Mouse (Mus musculus) G1E (cell line): Measurements from ENCODE around the gene Adcy2. TPM values are rescaled to one million over a fixed set of nuclear protein-coding genes. Genes with fewer than 3 reads are reported as not detected.

Experiments
- ATAC-seq: 2 replicates; pipeline ENCODE4 v1.8.0; 2016; ENCODE audit warnings: mild to moderate bottlenecking; ENCODE audit not compliant: insufficient number of reproducible peaks, poor library complexity, low FRiP score, severe bottlenecking; ENCODE audit errors: extremely low read depth
- DNase-seq: peaks from one replicate; pipeline ENCODE4 v3.0.0; 2012; ENCODE audit warnings: low spot score
- H3K27me3 ChIP-seq: 2 replicates; pipeline ENCODE4 v1.6.1; 2012; ENCODE audit warnings: mild to moderate bottlenecking, low read length, inconsistent platforms; ENCODE audit not compliant: insufficient read depth
- H3K36me3 ChIP-seq: replicated peaks from 2 replicates; pipeline ENCODE3; 2012; ENCODE audit warnings: mild to moderate bottlenecking, inconsistent platforms
- H3K4me1 ChIP-seq: 2 replicates; pipeline ENCODE4 v1.6.1; 2012; ENCODE audit warnings: low read depth, low read length, inconsistent platforms, mixed read lengths; ENCODE audit not compliant: insufficient read depth
- H3K4me3 ChIP-seq: 2 replicates; pipeline ENCODE4 v1.5.1; 2012; ENCODE audit warnings: low read depth, mild to moderate bottlenecking, inconsistent platforms, low read length, moderate library complexity, mixed read lengths
- H3K9me3 ChIP-seq: replicated peaks from 2 replicates; pipeline ENCODE4 v1.6.1; 2012; ENCODE audit warnings: inconsistent platforms
- CTCF ChIP-seq: IDR thresholded peaks from 2 replicates; pipeline ENCODE4 v1.5.1; 2012; ENCODE audit warnings: low read depth, low read length, inconsistent platforms, mixed read lengths
- GATA1 ChIP-seq: IDR thresholded peaks from 2 replicates; pipeline ENCODE4 v1.6.1; 2012; ENCODE audit warnings: borderline replicate concordance, low read length, inconsistent platforms, mixed read lengths
- GATA2 ChIP-seq: IDR thresholded peaks from 2 replicates; pipeline ENCODE4 v1.6.1; 2012; ENCODE audit warnings: low read depth, low read length, inconsistent platforms, borderline replicate concordance
- POLR2AphosphoS5 ChIP-seq: IDR thresholded peaks from 2 replicates; pipeline ENCODE4 v1.6.1; 2012; ENCODE audit warnings: low read depth, low read length, inconsistent platforms; ENCODE audit not compliant: insufficient replicate concordance
- TAL1 ChIP-seq: conservative IDR thresholded peaks from 2 replicates; pipeline ENCODE4 v1.6.1; 2012; ENCODE audit warnings: low read depth, low read length, inconsistent platforms, mixed read lengths
- polyA plus RNA-seq: library from polyadenylated mRNA; stranded (reverse); fragments of >175 nt; gene quantifications from 2 replicates; pipeline ENCODE4 v1.2.3, GENCODE M21; 2012
- total RNA-seq, 2 experiments: library from RNA; stranded (forward) in 1 of 2; stranded (reverse) in 1 of 2; fragments of 200-1000 nt in 1 of 2; fragments of >200 nt in 1 of 2; fragmentation: Nextera tagmentation in 1 of 2; gene quantifications; 2 replicates each; pipeline ENCODE4 v1.2.3; 2014 to 2017

Adcy2 gene
- total and polyA plus RNA-seq, 3 experiments, result 0.05 TPM; not detected in 2

- TF ChIP-seq GATA2, result no peak
- TF ChIP-seq POLR2AphosphoS5, result no peak
- no peak for TF ChIP-seq CTCF
- Histone ChIP-seq H3K4me3 (no peak overlapping the region), H3K9me3 (peaks cover 38% of the 10 kb centered on the region), H3K4me1 (no peaks in the 10 kb centered on the region), H3K27me3 (no peaks in the 10 kb centered on the region), H3K36me3 (no peaks in the 10 kb centered on the region)
- ATAC-seq (no peak), DNase-seq (no peak)
Measured at GRCm38 (mm10) chr13:68985789-68986188, 13.6 kb downstream of the Adcy2 start.

GRCm38 (mm10) chr13:68984000-68984399 lies 15.3 kb downstream of the Adcy2 start:
- H3K36me3 ChIP-seq, result no peaks in the 10 kb centered on the region
- no peaks in the 10 kb centered on the region for H3K27me3 ChIP-seq
- no peaks in the 10 kb centered on the region for H3K4me1 ChIP-seq
- DNase-seq (no peak), ATAC-seq (no peak)
- no peak overlapping the region for H3K4me3 ChIP-seq
- TF ChIP-seq GATA1 (no peak), TAL1 (no peak), POLR2AphosphoS5 (no peak), CTCF (no peak), GATA2 (no peak)
- H3K9me3 ChIP-seq, result peaks cover 35% of the 10 kb centered on the region

GRCm38 (mm10) chr13:68981048-68981447 lies 18.3 kb downstream of the Adcy2 start:
- no peak for TF ChIP-seq GATA2
- no peak for TF ChIP-seq CTCF
- no peak for TF ChIP-seq POLR2AphosphoS5
- TF ChIP-seq TAL1, result no peak
- TF ChIP-seq GATA1, result no peak
- ATAC-seq (no peak), DNase-seq (no peak)
- Histone ChIP-seq H3K36me3 (no peaks in the 10 kb centered on the region), H3K9me3 (peaks cover 36% of the 10 kb centered on the region), H3K27me3 (no peaks in the 10 kb centered on the region), H3K4me3 (no peak overlapping the region), H3K4me1 (no peaks in the 10 kb centered on the region)

- DNase-seq (no peak), ATAC-seq (no peak)
- Histone ChIP-seq H3K9me3 (peaks cover 56% of the 10 kb centered on the region), H3K36me3 (no peaks in the 10 kb centered on the region), H3K4me3 (no peak overlapping the region), H3K4me1 (no peaks in the 10 kb centered on the region), H3K27me3 (no peaks in the 10 kb centered on the region)
- TF ChIP-seq CTCF, result no peak
- no peak for TF ChIP-seq TAL1
- no peak for TF ChIP-seq GATA2
- no peak for TF ChIP-seq GATA1
- TF ChIP-seq POLR2AphosphoS5, result no peak
Measured at GRCm38 (mm10) chr13:68973143-68973542, 26.2 kb downstream of the Adcy2 start.

- TF ChIP-seq TAL1 (no peak), GATA2 (no peak), POLR2AphosphoS5 (no peak), CTCF (no peak), GATA1 (no peak)
- ATAC-seq, result no peak
- no peaks in the 10 kb centered on the region for H3K36me3 ChIP-seq
- no peaks in the 10 kb centered on the region for H3K4me1 ChIP-seq
- H3K27me3 ChIP-seq, result no peaks in the 10 kb centered on the region
- no peak overlapping the region for H3K4me3 ChIP-seq
- no peak for DNase-seq
- H3K9me3 ChIP-seq, result peaks cover 18% of the 10 kb centered on the region
Measured at GRCm38 (mm10) chr13:68961580-68961979, 37.8 kb downstream of the Adcy2 start.

- Histone ChIP-seq H3K4me3 (no peak overlapping the region), H3K36me3 (no peaks in the 10 kb centered on the region), H3K9me3 (peaks cover 20% of the 10 kb centered on the region), H3K4me1 (no peaks in the 10 kb centered on the region), H3K27me3 (no peaks in the 10 kb centered on the region)
- ATAC-seq (no peak), DNase-seq (no peak)
- TF ChIP-seq POLR2AphosphoS5 (no peak), TAL1 (no peak), GATA2 (no peak), GATA1 (no peak), CTCF (no peak)
Measured at GRCm38 (mm10) chr13:68960513-68960912, 38.8 kb downstream of the Adcy2 start.

GRCm38 (mm10) chr13:68959406-68959805 lies 39.9 kb downstream of the Adcy2 start:
- H3K4me1 ChIP-seq, result no peaks in the 10 kb centered on the region
- TF ChIP-seq CTCF (no peak), GATA1 (no peak), TAL1 (no peak), POLR2AphosphoS5 (no peak), GATA2 (no peak)
- H3K9me3 ChIP-seq, result peaks cover 21% of the 10 kb centered on the region
- no peaks in the 10 kb centered on the region for H3K36me3 ChIP-seq
- no peaks in the 10 kb centered on the region for H3K27me3 ChIP-seq
- no peak for DNase-seq
- H3K4me3 ChIP-seq, result no peak overlapping the region
- ATAC-seq, result no peak
